Mouse (Mus musculus) G1E-ER4 (cell line): ENCODE measurements around the gene Snx9. TPM values are rescaled to one million over a fixed set of nuclear protein-coding genes. Genes with fewer than 3 reads are reported as not detected.

Source experiments
- GATA1 ChIP-seq: IDR thresholded peaks from one replicate; pipeline ENCODE4 v1.8.0; 2012; ENCODE audit warnings: low read length, inconsistent platforms
- polyA plus RNA-seq: library from polyadenylated mRNA; stranded (reverse); fragments of >175 nt; gene quantifications from 2 replicates; pipeline ENCODE4 v1.2.3, GENCODE M21; 2012

Snx9 gene
- polyA plus RNA-seq, 1 experiment = 35.8 TPM

GRCm38 (mm10) chr17:5976221-5977055 is 135.3 kb downstream of the Snx9 start:
- TF ChIP-seq GATA1 = no peak

- TF ChIP-seq GATA1 = no peak
Observed at GRCm38 (mm10) chr17:5977056-5977920, 136.2 kb downstream of the Snx9 start.

GRCm38 (mm10) chr17:5977921-5978504 is 136.9 kb downstream of the Snx9 start:
- no peak for TF ChIP-seq GATA1

GRCm38 (mm10) chr17:5978505-5979077 is 137.5 kb downstream of the Snx9 start:
- no peak for TF ChIP-seq GATA1

GRCm38 (mm10) chr17:5980860-5981259 is 139.7 kb downstream of the Snx9 start:
- TF ChIP-seq GATA1 = no peak

Other genes starting within 250 kb of the Snx9 start
- not detected in 2 replicates for gene Synj2, start 100.0 kb downstream of the Snx9 start, polyA plus RNA-seq
- 5.3 and 7.4 TPM in 2 replicates for gene Serac1, start 238.4 kb downstream of the Snx9 start, polyA plus RNA-seq
- 2.2 and 2.5 TPM in 2 replicates for gene Gtf2h5, start 238.5 kb downstream of the Snx9 start, polyA plus RNA-seq